Mouse (Mus musculus) layer of hippocampus, postnatal 25 days (tissue): ENCODE measurements around the gene Cntn3. TPM values are rescaled to one million over a fixed set of nuclear protein-coding genes. Genes with fewer than 3 reads are reported as not detected.
"Not testable (repeated sequence)": the region's sequence is repeated elsewhere in the genome, so short reads cannot be mapped to it uniquely, and the experiment has no call there.

Source experiments
- DNase-seq, 2 experiments: peaks; one replicate each; pipeline ENCODE4 v3.0.0; 2022; ENCODE audit warnings: mixed read lengths in 2 of 2, low spot score in 1 of 2; ENCODE audit errors: extremely low spot score in 1 of 2
- total RNA-seq, 2 experiments: library from RNA; stranded (reverse); gene quantifications; 2 replicates each; pipeline ENCODE4 v1.2.3; 2021

The Cntn3 gene
- total RNA-seq: 10 to 100 TPM; 10.9 to 12.7 TPM

DNA sequence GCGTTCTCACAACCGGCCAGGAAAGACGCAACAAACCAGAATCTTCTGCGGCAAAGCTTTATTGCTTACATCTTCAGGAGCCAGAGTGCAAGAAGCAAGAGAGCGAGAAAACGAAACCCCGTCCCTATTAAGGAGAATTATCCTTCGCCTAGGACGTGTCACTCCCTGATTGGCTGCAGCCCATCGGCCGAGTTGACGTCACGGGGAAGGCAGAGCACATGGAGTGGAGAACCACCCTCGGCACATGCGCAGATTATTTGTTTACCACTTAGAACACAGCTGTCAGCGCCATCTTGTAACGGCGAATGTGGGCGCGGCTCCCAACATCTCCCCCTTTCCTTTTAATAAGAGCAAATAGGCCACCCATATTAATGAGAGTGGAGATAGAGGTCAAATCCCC is at the start of gene Cntn3:
TSS of gene Cntn3 (minus strand) at position 101 of the 400 bp plus-strand sequence.
- not testable (repeated sequence) for DNase-seq

DNA sequence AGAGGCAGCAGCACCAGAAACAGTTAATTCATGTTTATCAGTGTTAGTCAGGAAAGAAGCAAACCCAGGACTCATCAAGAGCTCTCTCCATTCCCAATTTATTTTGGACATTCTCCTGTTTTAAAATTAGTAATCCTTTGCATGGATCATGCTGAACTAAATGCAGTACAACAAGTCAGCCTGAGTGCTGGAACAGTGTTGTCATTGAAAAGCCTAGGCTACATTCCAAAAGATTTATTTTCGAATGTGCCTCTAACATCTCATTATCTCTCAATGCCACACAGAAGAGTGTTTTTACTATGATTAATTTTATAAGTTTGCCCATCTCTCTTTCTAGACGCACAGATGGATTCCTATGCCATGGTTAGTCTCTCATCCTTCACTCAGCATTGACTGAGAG is 27.9 kb upstream of the Cntn3 start:
- DNase-seq: no peak

DNA sequence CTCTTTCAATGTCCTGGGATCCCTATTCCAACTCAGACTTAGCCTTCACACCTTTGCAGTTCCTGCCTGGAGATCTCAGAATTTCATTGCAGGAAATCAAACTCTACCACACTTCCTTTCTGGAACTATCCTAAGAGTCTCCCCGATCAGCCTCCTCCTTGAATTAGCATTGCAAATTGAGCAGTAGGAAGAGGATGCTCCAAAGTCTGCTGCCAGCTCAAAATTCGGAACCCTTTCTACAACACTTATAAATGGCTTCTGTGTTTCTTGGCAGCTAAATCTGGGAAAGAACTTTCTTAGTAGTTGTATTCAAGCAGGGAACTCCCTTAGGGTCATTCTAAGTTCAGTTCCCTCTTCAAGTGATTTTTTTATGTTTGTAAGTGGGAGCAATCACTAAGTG is 24.9 kb upstream of the Cntn3 start:
- no peak for DNase-seq

DNA sequence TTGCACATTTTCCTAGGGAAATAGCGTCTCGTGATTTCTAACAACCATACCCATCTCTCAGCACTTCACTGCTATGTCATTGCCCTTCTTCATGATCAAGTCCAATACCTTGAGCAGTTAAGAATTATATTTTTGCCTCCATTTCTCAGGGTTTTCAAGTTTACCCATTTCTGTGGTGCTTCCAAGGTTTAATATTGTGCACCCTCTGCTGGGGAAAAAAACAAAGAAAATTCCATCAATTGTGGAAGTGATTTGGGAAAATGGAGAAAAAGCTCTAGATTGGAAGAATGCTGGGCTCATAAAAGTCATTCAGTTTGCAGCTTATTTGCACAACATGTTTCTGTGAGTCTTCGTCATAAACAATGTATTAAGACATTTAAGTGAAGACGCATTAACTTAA is 17.2 kb upstream of the Cntn3 start:
- no peak for DNase-seq

DNA sequence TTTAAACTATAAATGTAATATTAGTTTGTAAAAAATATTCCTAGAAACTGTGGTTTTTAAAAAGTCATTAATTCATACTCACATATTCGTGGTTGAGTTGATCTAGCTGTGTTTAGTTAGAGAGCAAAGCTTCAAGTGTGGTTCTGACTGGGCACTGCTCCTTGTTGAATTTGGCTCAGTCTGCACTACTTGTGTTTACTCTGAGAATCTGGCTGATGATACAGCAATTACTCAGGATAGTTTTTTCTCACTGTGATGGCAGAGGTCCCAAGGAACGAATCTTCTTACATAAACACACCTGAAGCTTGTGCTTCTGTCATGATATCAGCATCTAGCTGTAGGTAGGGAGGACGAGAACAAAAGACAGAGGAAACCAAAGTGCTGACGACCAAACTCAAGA is 16.4 kb upstream of the Cntn3 start:
- no peak for DNase-seq

DNA sequence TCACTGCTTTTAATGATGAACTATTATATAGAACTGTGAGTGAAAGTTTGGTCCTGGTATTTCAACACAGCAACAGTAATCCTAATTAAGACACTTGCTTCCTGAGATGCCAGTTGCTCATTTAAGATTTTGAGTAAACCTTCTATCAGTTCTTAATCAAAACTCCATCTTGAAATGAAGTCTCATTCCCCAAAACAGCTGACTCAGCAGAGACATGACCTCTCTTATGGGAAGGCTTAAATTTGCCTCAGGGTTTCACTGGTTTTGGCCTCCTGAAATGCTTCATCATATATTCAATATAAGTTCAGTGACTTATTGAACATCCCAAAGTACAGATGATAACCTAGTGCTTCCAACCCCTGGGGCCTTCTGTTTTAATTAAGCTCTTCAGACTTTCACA is 13.2 kb upstream of the Cntn3 start:
- no peak for DNase-seq

DNA sequence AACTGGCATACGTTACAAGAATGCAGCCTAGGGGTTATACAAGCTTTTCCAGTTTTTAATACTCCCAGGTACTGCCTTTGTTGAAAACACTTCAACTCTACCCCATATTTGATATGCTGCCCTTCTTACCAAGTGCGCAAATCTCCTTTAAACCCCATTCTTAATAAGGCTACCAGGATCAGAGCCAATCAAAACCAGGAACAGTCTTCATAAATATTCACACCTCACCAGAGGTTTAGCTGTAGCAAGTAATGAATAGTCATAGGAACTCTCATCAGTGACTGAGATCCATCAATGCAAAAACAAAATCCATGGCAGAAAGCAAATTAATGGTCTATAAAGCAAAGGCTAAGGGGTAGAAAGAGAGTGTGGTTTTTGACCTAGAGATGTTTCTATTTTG is 10.7 kb upstream of the Cntn3 start:
- no peak for DNase-seq

DNA sequence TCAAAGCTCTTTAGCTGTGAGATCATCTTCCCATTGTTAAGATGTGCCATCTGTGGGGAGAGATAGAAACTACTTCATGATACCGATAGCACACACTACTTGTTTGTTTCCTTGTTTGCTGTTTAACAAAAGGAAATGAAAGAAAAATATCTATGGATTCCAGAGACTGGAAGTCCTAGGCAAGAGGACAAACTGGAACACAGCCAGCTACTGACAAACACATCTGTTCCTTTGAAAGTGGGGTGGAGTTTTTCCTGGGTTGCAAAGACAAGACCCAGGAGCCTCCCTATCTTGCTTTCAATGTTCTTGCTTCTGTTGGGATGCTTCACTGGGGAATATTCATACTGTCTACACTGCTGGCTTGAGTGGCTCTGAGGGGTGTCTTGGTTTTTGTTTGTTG is 5.4 kb downstream of the Cntn3 start:
- no peak for DNase-seq

DNA sequence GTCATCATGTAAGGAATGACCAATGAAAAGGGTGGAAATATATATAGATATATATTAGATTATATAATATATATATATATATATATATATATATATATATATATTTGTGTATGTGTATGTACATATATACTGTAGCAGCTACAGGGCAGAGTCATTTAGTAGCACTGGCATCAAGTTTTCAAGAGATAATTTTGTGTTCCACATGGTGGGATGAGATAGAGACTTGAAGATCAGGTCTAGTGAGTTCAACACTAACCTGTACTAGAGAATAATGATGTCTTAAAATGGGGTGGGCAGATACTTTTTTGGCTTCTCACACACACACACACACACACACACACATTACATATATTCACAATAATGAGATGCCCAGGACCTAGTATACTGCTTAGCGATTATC is 7.7 kb downstream of the Cntn3 start:
- no peak for DNase-seq

DNA sequence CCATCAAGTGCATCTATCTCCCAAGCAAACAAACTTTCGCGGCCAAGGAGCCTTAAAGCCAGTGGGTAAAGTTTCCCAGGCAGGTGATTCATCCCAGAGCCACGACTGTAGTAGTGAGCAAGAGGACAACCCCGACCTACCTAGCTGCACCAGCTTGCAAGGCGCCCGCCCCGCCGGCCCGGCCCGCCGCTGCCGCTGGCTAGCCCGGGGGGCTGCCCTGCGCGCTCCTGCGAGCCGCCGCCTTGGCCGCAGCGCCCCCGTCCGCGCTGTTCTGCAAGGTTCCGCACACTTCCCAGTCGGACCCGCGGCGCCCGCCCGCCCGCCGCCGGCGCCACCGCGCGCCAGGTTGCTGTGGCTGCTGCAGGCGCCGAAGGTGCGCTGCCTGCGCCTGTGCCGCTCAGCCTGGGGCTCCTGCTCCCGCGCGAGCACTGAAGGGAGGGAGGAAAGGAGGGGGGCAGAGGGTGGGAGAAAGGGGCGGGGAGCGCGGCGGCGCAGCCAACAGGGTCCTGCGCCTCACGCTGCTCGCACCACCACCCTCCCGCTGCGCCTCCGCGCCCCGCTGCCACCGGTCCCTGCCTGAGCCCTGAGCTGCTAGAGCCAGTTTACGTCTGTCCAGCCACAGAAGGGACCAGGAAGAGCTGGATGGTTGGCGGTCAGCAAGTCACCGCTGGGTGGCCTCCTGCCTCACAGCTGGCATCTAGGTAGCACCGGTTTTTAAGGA is 8.7 kb downstream of the Cntn3 start:
- DNase-seq: peak; percentile 51 to 54

DNA sequence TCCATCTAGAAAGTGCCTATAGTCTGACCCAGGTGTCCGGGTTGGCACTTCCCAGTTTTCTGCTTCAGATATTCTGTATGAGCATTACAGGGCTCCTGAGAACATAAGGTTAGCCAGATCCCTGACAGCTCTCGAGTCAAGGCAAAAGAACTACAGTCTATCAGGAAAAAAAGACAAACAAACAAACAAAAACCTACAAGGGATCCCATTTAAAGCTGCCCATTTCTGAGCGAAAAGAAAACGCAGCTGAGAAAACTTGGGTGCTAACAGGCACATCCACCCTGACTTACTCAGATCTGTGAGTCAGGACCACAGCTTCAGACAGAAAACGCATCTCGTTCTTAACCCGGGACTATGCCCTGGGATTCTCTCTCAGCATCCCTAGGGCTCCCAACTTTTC is 9.5 kb downstream of the Cntn3 start:
- DNase-seq: no peak

DNA sequence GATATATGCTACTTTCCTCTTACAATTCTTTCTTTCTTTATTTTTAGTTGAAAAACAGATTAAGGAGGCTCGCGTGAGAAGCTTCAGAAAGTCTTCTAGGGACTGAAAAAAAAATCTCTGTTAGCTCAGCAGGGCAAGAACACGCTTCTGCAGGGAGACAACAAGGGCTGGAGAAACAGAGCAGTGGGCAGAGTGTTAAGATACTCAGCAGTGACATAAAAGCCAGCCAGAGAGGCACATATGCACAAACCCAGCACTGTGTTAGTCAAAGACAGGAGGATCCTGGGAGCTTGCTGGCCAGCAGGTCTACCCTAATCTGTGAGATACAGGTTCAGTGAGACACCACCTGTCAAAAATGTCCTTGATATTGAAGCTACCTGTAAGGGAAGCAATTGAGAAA is 15.4 kb downstream of the Cntn3 start:
- no peak for DNase-seq

DNA sequence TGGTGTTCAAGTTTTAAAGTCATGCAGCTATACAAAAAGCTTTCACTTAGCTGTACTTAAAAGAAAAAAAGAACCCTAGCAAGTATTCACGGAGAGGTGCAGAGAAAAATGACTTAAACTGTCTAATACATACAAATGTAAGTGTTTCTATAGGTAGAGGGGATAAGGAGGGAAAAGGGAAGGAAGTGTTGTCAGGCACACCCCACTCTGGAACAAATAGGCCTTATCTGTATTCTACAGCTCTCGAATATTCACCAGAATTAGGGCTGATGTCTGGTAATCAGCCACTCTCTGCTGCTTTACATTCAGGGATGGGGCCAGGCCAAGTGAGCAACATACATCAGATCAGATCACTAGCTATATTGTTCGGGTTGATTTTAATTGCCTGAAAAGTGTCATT is 16.4 kb downstream of the Cntn3 start:
- DNase-seq: no peak

DNA sequence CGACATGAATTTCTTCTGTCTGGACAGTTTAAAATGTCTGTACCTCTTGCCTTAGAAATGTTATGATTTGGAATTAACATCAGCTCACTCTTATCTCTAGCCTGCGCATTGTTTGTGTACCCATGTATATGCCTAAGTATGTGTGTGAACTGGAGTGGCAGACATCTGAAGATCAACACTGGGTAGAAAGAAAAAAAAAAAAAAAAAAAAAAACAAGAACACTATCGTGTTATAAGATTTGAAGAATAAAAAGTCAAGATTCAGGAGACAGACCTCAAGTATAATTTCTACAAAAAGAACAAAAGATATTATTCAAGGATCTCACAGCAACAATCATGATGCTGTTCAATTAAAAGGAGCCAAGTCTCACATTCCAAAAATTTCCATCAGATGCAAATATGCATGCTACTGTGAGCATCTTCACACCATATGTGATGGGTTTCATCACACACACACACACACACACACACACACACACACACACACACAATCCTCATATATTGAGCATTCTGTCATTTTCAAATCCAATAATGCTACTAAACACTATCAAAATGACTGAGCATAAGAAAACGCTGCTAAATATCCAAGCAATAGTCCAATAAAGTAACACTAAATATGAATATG is 17.0 kb downstream of the Cntn3 start:
- DNase-seq: no peak

DNA sequence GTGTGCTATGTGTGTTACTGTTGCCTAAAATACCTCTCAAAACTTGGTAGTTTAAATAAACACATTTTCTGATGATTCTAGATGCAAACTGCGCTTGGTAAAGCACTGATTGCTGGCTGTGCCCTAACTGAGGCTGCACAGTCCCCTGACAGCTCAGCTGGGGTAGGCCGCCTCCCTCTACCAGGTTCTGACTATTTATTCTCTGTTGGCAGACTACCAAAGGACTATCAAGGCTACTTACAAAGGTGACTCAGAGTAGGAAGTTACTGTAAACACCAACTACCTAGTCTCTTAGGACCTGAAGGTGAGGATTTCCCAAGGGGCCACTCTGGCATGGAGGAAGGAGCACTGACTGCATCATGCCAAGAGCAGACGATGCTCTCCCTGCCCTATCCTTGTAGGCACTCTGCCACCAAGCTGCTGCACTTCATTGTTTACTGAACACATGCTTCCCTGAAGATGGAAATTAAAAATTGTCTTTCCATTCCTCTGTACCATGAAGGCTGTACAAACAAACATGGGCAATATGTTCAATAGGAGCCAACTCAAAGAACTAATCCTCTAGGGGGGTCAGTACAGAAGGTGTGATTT is 17.7 kb downstream of the Cntn3 start:
- DNase-seq: no peak

DNA sequence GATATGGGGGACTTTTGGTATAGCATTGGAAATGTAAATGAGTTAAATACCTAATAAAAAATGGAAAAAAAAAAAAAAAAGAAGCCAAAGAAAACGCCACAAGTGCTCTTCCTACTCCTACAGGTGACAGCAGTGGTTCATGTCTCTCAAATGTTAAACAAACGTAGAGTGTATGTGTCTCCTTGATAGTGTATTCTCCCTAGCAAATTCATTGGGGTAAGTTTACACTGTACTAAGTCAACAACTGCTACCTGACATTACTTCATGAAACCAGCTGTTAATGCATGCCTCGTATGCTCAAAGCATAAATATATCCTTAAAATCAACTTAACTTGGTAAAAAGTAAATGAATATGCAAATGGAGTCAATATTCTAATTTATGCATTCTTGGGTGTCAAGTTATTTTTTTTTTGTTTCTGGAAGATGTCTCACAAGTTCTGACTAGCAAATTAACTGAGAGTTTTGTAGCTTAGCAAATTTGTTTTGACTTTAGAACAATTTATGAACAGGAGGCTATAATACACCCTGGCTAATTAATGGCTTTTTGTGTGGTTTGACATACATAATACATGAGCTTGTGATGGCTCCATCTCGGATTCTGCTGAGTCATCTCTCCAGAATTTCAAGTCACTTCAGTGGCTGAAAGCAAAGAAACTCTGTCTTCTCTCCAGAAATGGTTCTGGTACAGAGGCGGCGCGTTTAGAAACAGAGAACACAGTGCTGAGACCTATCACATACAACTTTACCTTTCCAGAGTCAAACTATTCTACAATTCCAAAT is 31.1 kb downstream of the Cntn3 start:
- DNase-seq: no peak

DNA sequence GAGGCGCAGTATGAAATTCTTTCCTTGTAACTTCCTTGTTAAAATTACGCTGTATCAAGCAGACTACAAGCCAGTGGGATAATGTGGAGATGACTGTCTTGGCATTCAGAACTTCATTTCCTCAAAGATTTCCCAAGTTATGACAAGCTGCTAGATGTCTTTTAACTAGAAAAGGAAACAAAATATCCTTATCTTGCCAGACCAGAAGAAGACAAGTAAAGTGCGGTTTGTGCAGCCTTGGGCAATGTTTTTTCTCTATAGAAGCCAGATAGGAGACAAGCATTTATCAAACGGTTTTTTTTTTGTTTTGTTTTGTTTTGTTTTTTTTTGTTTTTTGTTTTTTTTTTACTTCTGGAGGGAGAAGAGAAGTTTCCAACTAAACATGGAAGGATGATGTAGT is 37.3 kb downstream of the Cntn3 start:
- no peak for DNase-seq

DNA sequence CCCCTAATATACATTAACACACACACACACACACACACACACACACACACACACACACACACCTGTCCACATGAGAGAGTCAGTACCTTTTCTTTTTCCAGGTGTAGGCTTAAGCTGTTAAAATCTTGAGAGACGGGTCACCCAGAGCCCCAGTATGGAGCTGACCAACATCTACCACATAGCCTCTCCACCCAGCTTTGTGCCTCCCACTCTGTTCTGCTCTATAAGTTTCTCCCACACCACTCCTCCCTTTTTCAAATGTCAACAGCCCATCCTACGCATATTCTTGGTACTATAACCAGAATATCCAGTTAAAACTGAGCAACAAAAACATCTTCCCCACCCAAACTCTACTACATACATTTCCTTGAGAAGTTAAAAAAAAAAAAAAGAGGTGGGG is 49.9 kb downstream of the Cntn3 start:
- DNase-seq: no peak

DNA sequence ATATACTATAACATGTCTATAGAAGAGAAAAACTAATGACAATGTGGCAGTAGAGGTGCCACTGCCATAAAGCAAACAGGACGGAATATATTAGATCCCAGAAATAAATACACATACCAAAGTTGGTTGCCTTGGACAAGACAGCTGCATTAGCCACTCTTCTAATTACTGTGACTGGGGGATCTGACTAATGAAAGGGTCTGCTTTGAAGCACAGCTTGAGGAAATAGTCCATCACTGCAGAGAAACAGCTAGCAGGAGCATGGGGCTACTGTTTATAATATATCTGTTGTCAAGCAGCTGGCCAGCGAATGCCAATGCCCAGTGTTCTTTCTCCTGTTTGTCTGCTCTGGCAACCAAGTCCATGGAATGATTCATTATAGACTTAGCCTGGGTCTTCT is 51.9 kb downstream of the Cntn3 start:
- no peak for DNase-seq

DNA sequence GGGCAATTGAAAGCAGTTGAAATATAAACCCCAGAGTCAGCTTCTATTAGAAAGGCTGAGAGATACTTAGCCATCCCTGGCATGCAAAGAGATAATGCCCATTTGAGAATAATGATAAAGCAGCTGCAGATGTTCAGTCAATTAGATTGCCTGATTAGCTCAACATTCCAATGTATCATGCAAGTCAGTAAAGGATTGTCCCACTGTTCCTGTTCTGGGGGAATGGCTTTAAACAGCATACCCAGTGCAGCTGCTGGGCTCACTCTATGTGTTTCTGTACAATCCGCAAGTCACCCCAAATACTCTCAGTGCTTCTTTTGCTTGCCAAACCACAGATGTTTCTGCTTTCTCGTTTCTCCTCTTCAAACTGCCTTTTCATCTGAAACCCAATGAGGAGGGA is 57.7 kb downstream of the Cntn3 start:
- no peak for DNase-seq

DNA sequence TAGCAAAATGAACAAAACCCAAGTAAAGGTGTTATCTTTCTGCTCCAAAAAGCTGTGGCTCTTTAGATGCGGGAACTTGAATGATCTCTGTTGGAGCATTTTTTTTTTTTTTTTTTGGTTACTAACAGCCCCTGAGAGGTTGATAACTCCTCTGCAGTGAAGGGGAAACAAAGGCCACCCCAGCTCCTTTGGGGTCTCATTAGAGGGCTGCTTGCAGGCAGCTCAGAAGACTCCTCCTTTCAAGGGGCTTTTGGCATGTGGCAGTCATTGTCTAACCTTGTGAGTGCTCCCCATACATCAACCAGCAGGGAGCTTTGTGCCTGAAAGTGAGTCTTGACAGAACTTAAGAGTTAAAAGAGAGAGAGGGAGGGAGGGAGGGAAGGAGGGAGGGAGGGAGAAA is 60.8 kb downstream of the Cntn3 start:
- no peak for DNase-seq
